Mouse (Mus musculus) cerebellum, adult 2 months (tissue): ENCODE results near the gene Serpina3i.

Source experiments
- CTCF ChIP-seq: fragments of 200-500 bp; IDR thresholded peaks from 2 replicates; pipeline ENCODE4 v1.5.1; 2011; ENCODE audit warnings: low read depth, mild to moderate bottlenecking, control low read depth, low read length, moderate library complexity, borderline replicate concordance; ENCODE audit not compliant: insufficient read depth
- POLR2A ChIP-seq: fragments of 200-500 bp; IDR thresholded peaks from 2 replicates; pipeline ENCODE4 v1.6.1; 2011; ENCODE audit warnings: low read length, control low read depth, borderline replicate concordance; ENCODE audit not compliant: insufficient read depth

DNA sequence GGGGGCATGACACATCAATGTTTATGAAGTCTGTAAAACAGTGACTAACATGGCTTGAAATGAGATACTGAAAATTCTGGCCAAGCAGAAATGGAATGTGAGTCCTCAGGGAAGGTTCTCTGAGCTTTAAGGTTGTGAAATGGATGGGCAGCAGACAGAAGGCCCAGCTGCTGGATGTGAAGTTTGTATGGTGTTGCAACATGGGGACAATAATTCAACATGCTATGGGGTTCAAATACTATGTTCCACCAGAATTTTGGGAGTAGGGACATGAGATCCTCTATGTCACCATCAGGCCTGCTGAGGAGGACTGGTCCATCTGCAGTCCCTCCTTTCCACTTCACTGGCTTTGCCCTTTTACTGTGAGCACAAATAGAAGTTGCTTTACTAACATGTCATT, 19.6 kb upstream of the Serpina3i start:
- TF ChIP-seq CTCF = no peak
- TF ChIP-seq POLR2A = no peak
